Mouse (Mus musculus) midbrain, embryonic 11.5 days (tissue): ENCODE measurements around the gene Frmd5. TPM values are rescaled to one million over a fixed set of nuclear protein-coding genes. Genes with fewer than 3 reads are reported as not detected.

Experiments used
- ATAC-seq: fragments of 200-750 bp; cut with Nextera tagmentation; 2 replicates; pipeline ENCODE4 v1.8.0; 2017; ENCODE audit warnings: moderate TSS enrichment, moderate library complexity; ENCODE audit not compliant: low FRiP score
- DNase-seq: peaks from one replicate; pipeline ENCODE4 v3.0.0; 2015; ENCODE audit warnings: low spot score; ENCODE audit errors: missing footprints
- H3K27ac ChIP-seq: fragments of 300-500 bp; sonication (generic); 2 replicates; pipeline ENCODE4 v1.5.1; 2014; ENCODE audit warnings: low read depth, low read length
- H3K27me3 ChIP-seq: fragments of 300-500 bp; sonication (generic); 2 replicates; pipeline ENCODE4 v1.6.1; 2014; ENCODE audit warnings: mild to moderate bottlenecking, low read length, moderate library complexity, mixed read lengths; ENCODE audit not compliant: control insufficient read depth, insufficient read depth
- H3K36me3 ChIP-seq: fragments of 300-500 bp; sonication (generic); 2 replicates; pipeline ENCODE4 v1.6.1; 2014; ENCODE audit warnings: mild to moderate bottlenecking, low read length, moderate library complexity, mixed read lengths; ENCODE audit not compliant: control insufficient read depth, insufficient read depth
- H3K4me1 ChIP-seq: fragments of 300-500 bp; sonication (generic); 2 replicates; pipeline ENCODE4 v1.6.1; 2014; ENCODE audit warnings: low read length; ENCODE audit not compliant: control insufficient read depth, insufficient read depth
- H3K4me2 ChIP-seq: fragments of 300-500 bp; sonication (generic); 2 replicates; pipeline ENCODE4 v1.6.1; 2014; ENCODE audit warnings: mild to moderate bottlenecking, moderate library complexity
- H3K4me3 ChIP-seq: fragments of 300-500 bp; sonication (generic); 2 replicates; pipeline ENCODE4 v1.5.1; 2014; ENCODE audit warnings: low read depth, low read length
- H3K9ac ChIP-seq: fragments of 300-500 bp; sonication (generic); 2 replicates; pipeline ENCODE4 v1.6.1; 2014; ENCODE audit warnings: low read length
- H3K9me3 ChIP-seq: fragments of 300-500 bp; sonication (generic); 2 replicates; pipeline ENCODE4 v1.6.1; 2016; ENCODE audit warnings: low read length; ENCODE audit not compliant: control insufficient read depth
- WGBS: fragments of 180-500 bp; shearing (Covaris S2); extraction: QIAGEN DNeasy Blood & Tissue Kit; methylation state at CpG from one replicate; pipeline ENCODE4 v1.1.7; 2014; 5-methylcytosine and 5-hydroxymethylcytosine counted together
- polyA plus RNA-seq: library from polyadenylated mRNA; unstranded; fragments of >200 nt; fragmentation: Nextera tagmentation; extraction: Ambion mirVana; gene quantifications from 2 replicates; pipeline ENCODE4 v1.2.1, GENCODE M21; 2014

The Frmd5 gene
- polyA plus RNA-seq, 1 experiment from 2014 or later = 12.7 TPM

DNA sequence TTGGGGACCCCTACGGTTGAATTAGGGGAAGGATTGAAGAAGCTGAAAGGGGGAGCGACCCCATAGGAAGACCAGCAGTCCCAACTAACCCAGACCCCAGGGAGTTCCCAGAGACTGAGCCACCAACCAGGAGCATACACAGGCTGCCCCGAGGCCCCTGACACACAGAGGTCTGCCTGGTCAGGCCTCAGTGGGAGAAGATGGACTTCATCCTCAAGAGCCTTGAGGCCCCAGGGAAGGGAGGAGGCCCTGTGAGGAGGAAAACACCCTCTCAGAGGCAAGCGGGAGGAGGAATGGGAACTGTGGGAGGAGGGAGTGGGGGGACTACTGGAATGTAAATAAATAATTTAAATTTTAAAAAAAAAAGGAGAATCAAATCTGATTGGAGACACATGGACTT is 160.4 kb downstream of the Frmd5 start:
- no peak overlapping the region for H3K27ac ChIP-seq
- no peak overlapping the region for H3K4me3 ChIP-seq
- no peaks in the 10 kb centered on the region for H3K9me3 ChIP-seq
- no peak overlapping the region for H3K9ac ChIP-seq
- no peaks in the 10 kb centered on the region for H3K27me3 ChIP-seq
- no peak overlapping the region for H3K4me2 ChIP-seq
- WGBS = 76% methylated on average over 4 of the region's 4 CpGs
- no peaks in the 10 kb centered on the region; the same call in 1 of the 2 replicates for H3K36me3 ChIP-seq
- H3K4me1 ChIP-seq = no peaks in the 10 kb centered on the region; the same call in 1 of the 2 replicates
- no peak for DNase-seq
- ATAC-seq = no peak

DNA sequence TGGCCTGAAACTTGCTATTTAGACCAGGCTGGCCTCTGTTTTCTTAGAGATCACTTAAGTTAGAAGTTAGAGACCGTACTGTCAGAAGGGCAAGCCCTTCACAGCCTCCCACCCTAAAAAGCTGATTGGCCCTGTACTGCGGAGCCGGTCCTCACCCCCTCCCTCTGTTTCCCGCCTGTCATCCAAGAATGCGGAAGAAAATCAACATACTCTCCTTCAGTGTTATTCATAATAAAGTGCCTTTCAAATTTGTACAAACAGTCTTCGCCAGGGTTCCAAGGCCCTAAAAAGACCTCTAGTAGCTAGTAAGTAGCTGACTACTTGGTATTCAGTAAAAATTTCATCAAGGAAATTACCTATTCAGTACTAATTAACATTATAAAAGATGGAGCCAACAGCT is 164.0 kb downstream of the Frmd5 start:
- Histone ChIP-seq H3K27ac (no peak overlapping the region), H3K4me2 (no peak overlapping the region), H3K36me3 (no peaks in the 10 kb centered on the region), H3K4me3 (no peak overlapping the region), H3K27me3 (no peaks in the 10 kb centered on the region), H3K9ac (no peak overlapping the region), H3K4me1 (no peaks in the 10 kb centered on the region; the same call in 1 of the 2 replicates), H3K9me3 (no peaks in the 10 kb centered on the region)
- no peak for ATAC-seq
- DNase-seq = no peak
- WGBS = 39% methylated on average over 6 of the region's 6 CpGs

DNA sequence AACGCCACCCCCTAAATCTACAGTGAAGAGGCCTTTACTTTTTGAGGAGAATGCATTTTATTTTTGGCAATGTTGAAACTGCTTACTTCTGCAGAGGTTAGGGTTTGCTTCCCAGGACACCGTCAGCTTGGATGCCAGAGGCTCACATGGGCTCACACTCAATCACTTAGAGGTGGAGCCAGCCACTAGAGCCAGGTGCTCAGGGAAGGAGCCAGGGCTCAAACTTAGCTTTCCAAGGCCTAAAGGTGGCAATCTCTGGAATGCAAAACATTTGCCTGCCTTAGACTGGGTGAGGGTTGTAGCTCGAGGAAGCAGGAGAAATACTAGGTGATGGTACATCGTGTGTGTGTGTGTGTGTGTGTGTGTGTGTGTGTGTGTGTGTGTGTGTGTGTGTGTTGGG is 174.8 kb downstream of the Frmd5 start:
- Histone ChIP-seq H3K27ac (no peak overlapping the region), H3K9ac (no peak overlapping the region), H3K4me3 (no peak overlapping the region), H3K4me2 (no peak overlapping the region), H3K9me3 (no peaks in the 10 kb centered on the region), H3K27me3 (no peaks in the 10 kb centered on the region), H3K4me1 (no peaks in the 10 kb centered on the region), H3K36me3 (no peaks in the 10 kb centered on the region)
- whole genome bisulfite sequencing = 78% methylated on average over 4 of the region's 4 CpGs
- DNase-seq (no peak), ATAC-seq (no peak)

DNA sequence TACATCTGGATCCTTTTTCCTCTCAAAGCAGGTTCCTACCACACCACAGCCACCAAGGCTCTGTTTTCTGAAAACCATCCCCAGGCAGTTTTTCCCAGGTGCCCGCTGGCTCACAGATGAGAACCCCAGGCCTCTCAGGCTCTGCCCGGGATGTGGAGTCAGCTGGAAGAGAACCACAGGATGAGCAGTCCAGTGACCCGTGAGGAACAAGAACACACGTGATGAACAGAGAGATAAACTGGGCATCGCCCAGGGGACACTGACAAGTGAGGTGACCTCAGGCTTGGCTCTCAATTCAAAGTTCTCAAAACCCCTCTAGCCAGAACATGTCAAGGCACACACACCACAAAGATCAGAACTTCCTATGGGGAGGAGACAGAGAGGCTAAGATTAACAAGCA is 176.6 kb downstream of the Frmd5 start:
- Histone ChIP-seq H3K4me1 (no peaks in the 10 kb centered on the region), H3K4me3 (no peak overlapping the region), H3K27ac (no peak overlapping the region), H3K9me3 (no peaks in the 10 kb centered on the region), H3K9ac (no peak overlapping the region), H3K4me2 (no peak overlapping the region), H3K36me3 (no peaks in the 10 kb centered on the region), H3K27me3 (no peaks in the 10 kb centered on the region)
- 79% methylated on average over 5 of the region's 5 CpGs for WGBS
- no peak for DNase-seq
- ATAC-seq = no peak

DNA sequence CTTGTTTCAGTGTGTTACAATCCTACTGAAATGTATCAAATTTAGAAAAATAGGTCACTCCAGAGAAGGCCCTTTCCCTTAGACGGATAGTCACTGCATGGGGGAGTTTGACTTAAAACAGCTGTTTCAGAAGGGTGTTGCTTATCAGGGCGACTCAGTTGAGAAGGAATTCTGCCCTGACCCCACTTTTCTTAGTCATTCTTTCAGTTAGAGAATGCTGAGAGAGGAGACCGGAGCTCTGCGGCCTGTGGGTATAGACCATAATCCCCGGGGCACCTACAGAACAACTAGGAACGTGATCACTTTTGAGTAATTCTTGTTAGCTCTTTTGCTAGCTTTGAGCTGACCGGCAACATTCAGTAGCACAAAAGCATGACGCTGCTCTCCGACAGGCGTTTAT is 178.6 kb downstream of the Frmd5 start:
- H3K36me3 ChIP-seq = no peaks in the 10 kb centered on the region
- no peak overlapping the region for H3K4me3 ChIP-seq
- H3K9ac ChIP-seq = no peak overlapping the region
- no peaks in the 10 kb centered on the region for H3K9me3 ChIP-seq
- DNase-seq (no peak), ATAC-seq (no peak)
- no peaks in the 10 kb centered on the region for H3K4me1 ChIP-seq
- WGBS = 78% methylated on average over 10 of the region's 10 CpGs
- H3K4me2 ChIP-seq = no peak overlapping the region
- no peak overlapping the region for H3K27ac ChIP-seq
- no peaks in the 10 kb centered on the region for H3K27me3 ChIP-seq

DNA sequence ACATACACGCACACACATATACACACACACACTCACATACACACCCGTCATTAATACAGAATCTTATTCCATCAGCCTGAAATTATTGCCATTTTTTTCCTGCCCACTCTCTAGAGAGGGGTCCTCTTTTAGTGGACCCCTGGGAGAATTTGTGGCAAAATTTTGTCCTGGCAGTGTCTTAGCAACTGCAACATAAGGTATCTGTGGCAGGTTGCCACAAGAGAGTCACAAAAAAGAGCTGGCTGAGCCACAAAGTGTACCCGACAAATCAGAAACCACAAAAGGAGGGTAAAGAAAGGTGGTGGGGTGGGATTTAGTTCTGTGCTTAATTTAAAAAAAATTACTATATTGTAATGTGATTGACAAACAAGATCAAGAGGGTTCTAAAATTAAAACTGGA is 181.0 kb downstream of the Frmd5 start:
- Histone ChIP-seq H3K27ac (no peak overlapping the region), H3K36me3 (no peaks in the 10 kb centered on the region), H3K4me1 (peaks cover 10% of the 10 kb centered on the region), H3K4me3 (no peak overlapping the region), H3K4me2 (no peak overlapping the region), H3K9me3 (no peaks in the 10 kb centered on the region), H3K9ac (no peak overlapping the region), H3K27me3 (no peaks in the 10 kb centered on the region)
- WGBS = 92% methylated on average over 3 of the region's 3 CpGs
- no peak for ATAC-seq
- DNase-seq = no peak

DNA sequence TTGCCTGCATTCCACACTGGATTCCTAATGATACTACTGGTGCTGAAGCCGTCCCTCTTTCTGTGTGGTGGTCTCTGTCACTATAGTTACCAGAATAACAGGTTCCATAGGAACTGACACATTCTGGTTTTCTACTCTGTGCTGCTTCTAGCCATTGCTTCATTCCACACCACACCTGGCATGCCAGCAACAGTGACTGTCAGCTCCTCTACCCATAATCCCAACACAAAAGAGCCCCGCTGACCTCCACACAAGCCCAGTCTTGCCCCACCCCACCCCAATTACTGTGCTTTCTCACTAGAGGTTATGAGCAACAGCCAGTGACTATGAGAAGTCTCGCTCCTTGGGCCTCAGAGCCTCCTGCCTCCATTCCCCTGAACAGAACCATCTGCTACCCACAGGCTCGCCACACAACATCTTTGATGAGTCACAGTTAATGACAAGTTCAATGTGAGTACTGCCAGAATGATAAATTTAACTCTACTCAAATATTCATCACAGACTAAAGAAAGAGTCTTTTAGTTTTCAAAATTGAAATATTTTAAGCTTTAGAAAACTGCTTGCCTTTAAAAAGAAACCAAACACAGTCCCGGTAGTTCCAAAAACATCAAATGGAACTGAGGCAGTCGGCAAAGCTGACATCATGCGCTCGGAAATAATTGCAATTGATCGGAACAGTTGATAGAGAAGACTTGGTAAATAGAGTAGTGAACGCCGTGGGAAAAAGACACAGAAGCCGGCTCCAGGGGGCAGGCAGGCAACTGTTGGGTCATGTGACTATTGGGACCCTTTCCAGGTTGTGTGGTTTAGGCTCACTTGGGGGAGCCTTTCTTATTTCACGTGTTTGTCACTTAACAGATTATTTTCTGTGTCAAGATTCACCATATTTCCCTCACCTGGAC is 185.4 kb downstream of the Frmd5 start:
- H3K36me3 ChIP-seq = no peaks in the 10 kb centered on the region
- ATAC-seq = peak; percentile 58
- no peak overlapping the region for H3K4me3 ChIP-seq
- 53% methylated on average over 13 of the region's 13 CpGs for WGBS
- H3K9ac ChIP-seq = no peak overlapping the region
- H3K9me3 ChIP-seq = no peaks in the 10 kb centered on the region
- peak; percentile 88 for DNase-seq
- H3K4me1 ChIP-seq = peaks cover 12% of the 10 kb centered on the region
- H3K4me2 ChIP-seq = no peak overlapping the region
- H3K27ac ChIP-seq = peak overlapping the region; percentile 5
- no peaks in the 10 kb centered on the region for H3K27me3 ChIP-seq

DNA sequence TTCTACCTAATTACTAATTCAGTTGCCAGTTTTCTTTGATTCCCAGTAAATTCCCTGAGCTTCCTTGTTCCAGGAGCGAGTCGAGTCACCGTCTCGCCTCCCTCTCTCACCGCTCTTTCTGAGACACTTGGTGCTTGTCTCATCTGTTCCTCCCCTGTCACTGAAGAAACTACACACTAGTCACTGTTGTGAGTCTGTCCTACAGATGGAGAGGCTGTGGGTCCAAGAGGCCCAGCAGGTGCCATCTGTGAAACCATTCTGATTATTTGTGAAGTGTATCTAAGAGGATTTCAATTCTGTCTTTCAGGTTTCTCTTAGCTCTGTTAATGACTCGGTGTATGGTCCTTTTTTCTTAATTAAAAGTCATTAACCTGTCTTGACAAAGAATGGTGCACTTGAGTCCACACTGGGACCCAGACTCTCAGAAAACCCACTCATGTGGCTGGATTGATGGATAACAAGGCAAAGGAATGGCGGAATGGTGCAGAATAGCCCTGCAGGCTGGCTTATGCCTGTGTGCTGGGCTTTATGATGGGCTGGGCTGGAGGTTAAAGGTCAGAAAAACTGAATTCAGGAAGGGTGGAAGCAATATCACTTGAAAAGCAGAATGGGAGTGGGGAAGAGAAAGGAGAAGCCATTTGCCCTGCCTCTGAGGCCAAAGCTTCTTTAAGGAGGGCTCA is 186.2 kb downstream of the Frmd5 start:
- no peak for DNase-seq
- no peak overlapping the region for H3K4me2 ChIP-seq
- H3K36me3 ChIP-seq = no peaks in the 10 kb centered on the region
- peak overlapping the region; percentile 7 for H3K27ac ChIP-seq
- ATAC-seq = peak; percentile 57
- no peak overlapping the region for H3K4me3 ChIP-seq
- H3K27me3 ChIP-seq = no peaks in the 10 kb centered on the region
- H3K9ac ChIP-seq = no peak overlapping the region
- 49% methylated on average over 7 of the region's 7 CpGs for WGBS
- no peaks in the 10 kb centered on the region for H3K9me3 ChIP-seq
- H3K4me1 ChIP-seq = peaks cover 12% of the 10 kb centered on the region

DNA sequence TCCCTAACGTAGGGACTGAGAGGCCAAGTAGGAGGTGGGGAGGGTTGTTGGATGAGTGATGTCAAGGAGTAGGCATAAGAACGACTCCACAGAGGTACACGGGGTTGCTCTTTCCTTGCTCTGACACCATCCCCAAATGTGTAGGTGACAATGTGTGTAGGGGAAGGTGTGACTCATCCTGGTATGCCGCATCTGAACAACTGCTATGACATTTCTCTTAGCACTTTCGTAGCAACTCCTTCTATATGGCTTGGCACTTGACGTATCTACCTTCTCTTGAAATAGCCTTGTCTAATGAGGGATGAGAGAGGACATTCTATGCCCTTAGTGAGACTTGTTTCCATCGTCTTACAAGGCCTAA is 191.7 kb downstream of the Frmd5 start:
- DNase-seq (no peak), ATAC-seq (no peak)
- WGBS = 82% methylated on average over 7 of the region's 7 CpGs
- H3K9ac ChIP-seq = no peak overlapping the region
- no peaks in the 10 kb centered on the region for H3K36me3 ChIP-seq
- H3K9me3 ChIP-seq = no peaks in the 10 kb centered on the region
- H3K4me2 ChIP-seq = no peak overlapping the region
- no peaks in the 10 kb centered on the region for H3K27me3 ChIP-seq
- H3K4me3 ChIP-seq = no peak overlapping the region
- no peak overlapping the region for H3K27ac ChIP-seq
- peaks cover 2% of the 10 kb centered on the region; the same call in 1 of the 2 replicates for H3K4me1 ChIP-seq
